Mouse (Mus musculus) olfactory bulb, adult 2 months (tissue): Measurements from ENCODE around the gene Gpr19.

Experiments
- CTCF ChIP-seq: fragments of 200-500 bp; IDR thresholded peaks from 2 replicates; pipeline ENCODE4 v1.5.1; 2012; ENCODE audit warnings: low read depth, mild to moderate bottlenecking, low read length, moderate library complexity; ENCODE audit not compliant: insufficient read depth
- POLR2A ChIP-seq: fragments of 200-500 bp; IDR thresholded peaks from 2 replicates; pipeline ENCODE4 v1.6.1; 2012; ENCODE audit warnings: mild to moderate bottlenecking, low read depth, low read length, moderate library complexity; ENCODE audit not compliant: insufficient read depth

DNA sequence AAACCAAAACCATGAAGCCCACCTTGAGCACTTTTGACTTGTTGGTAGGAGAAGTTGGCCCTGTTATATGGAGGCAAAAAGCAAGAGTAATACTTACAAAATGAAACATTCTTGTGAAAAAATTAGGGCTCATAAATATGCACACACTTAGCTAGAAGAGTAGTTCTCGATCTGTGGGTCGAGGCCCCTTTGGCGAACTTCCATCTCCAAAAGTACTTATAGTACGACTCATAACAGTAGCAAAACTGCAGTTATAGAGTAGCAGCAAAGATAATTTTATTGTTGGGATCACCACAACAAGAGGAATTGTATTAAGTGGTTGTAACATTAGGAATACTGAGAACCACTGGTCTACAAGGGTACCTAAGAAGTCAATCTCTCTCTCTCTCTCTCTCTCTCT is 41.4 kb upstream of the Gpr19 start:
- TF ChIP-seq POLR2A, result no peak
- TF ChIP-seq CTCF, result no peak
